Mouse (Mus musculus): ENCODE results near the gene Gripap1.

The Gripap1 gene

DNA sequence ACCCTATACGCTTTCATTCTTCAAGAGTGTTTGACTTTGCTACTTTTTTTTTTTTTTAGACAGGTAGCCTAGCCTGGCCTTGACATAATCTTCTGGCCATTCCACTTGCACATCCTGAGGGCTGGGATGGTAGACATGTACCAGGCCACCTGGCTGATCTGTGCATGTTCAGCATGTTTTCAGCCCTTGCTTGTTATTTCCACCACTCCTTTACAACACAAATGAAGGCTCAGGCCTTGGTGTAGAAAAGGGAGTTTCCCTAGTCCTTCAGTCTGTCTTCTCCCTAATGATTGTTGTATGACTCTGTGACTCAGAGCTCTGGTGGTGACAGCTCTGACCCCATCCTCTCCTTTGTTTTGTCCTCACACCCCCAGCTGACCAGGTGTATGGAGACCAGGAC lies 77.6 kb downstream of the Gripap1 start:
- no peak for DNase-seq (ENCODE audit: low spot score in 2 of 2)

DNA sequence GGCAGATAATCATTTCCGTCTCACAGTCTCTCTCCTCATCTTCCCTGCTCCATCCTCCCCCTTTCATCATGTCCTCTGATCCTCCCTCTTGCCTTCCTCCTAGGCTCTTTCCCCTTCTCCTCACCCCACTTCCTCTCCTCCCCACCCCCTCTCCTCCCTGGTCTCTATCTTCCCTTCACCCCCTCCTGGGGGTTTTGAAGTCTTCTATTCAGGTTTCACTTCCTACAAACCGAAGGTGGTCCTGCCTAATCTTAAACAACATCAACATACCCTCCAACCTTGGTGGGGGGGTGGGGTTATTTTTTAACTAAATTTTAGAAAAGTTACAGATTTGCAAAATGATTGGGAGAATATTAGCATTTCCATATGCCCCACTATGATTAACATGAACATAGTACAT lies 78.9 kb downstream of the Gripap1 start:
- no peak for DNase-seq (ENCODE audit: low spot score in 2 of 2)

DNA sequence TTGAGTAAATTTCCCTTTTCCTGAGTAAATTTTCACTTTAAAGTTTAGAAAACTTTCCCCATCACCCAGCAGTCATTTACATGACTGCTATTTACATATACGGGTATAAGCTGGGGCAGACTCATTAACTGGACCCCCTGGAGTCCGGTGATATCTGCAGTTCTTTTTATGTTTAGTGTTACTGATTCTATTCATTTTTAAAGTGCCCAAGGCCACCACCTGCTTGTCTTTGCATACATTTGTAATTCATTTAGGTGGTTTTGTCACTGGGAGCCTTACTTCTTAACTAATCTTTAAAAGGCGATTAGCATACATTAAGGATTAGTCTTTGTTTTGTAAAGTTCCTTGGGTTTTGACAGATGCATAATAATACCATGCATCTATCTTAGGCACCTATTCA lies 80.3 kb downstream of the Gripap1 start:
- DNase-seq (ENCODE audit: low spot score in 2 of 2), result no peak

All from urinary bladder, postnatal 4 days (tissue).